Mouse (Mus musculus): ENCODE results near the gene Gm49388.

GRCm38 (mm10) chr7:127778350-127778749 is 7.1 kb upstream of the Gm49388 start:
- TF ChIP-seq POLR2A (IDR thresholded peaks at IDR 0.05; ENCODE audit: low read depth, low read length) (no peak), CTCF (conservative IDR thresholded peaks at IDR 0.05; ENCODE audit: insufficient read depth, insufficient read length, low read depth, low read length) (no peak)
